ENCODE assay signal across 8 mouse cellular contexts in genomic region chr2:156065099-156066041, GRCm38 (mm10). TPM values are rescaled to one million over a fixed set of nuclear protein-coding genes. Genes with fewer than 3 reads are reported as not detected.
DNase-seq lines count a peak whose midpoint lies in the region; ATAC-seq and TF ChIP-seq lines count a peak whose summit lies in the region.

TSS of gene Spag4 (plus strand) at chr2:156065175.

- ATAC-seq in embryonic facial prominence, embryonic 12.5 days (ENCODE audit: insufficient number of reproducible peaks, insufficient read depth, low FRiP score, low TSS enrichment): peak; percentile 74
- peak; percentile 87 for ATAC-seq in liver, embryonic 14.5 days (ENCODE audit: insufficient read depth)
- peak; percentile 79 for ATAC-seq in stomach, embryonic 15.5 days (ENCODE audit: insufficient read depth, low FRiP score, low read depth)

- WGBS in embryonic facial prominence, embryonic 12.5 days: under 1% methylated on average over 81 of the region's 81 CpGs
- WGBS in liver, embryonic 14.5 days (ENCODE audit: insufficient replicate concordance): under 1% methylated on average over 78 of the region's 81 CpGs
- under 1% methylated on average over 81 of the region's 81 CpGs for WGBS in stomach, embryonic 15.5 days

- TF ChIP-seq CTCF in liver, embryonic 14.5 days (IDR thresholded peaks at IDR 0.05; ENCODE audit: low read depth): no peak

- peak within 1 kb of the TSS; percentile 93 for H3K4me2 ChIP-seq in embryonic facial prominence, embryonic 12.5 days (replicated peaks)
- H3K4me2 ChIP-seq in liver, embryonic 14.5 days (ENCODE audit: low read depth): peak within 1 kb of the TSS; percentile 86
- peak within 1 kb of the TSS; percentile 96 for H3K4me2 ChIP-seq in stomach, embryonic 15.5 days

- H3K9me3 ChIP-seq in embryonic facial prominence, embryonic 12.5 days: no peaks in the 10 kb centered on the region
- H3K9me3 ChIP-seq in liver, embryonic 14.5 days (ENCODE audit: control insufficient read depth, low read length): no peaks in the 10 kb centered on the region
- H3K9me3 ChIP-seq in stomach, embryonic 15.5 days: no peaks in the 10 kb centered on the region

- no peaks in the 10 kb centered on the region for H3K27me3 ChIP-seq in embryonic facial prominence, embryonic 12.5 days
- no peaks in the 10 kb centered on the region for H3K27me3 ChIP-seq in liver, embryonic 14.5 days (ENCODE audit: control insufficient read depth, insufficient read depth, low read length)
- H3K27me3 ChIP-seq in stomach, embryonic 15.5 days (replicated peaks): no peaks in the 10 kb centered on the region

- peak within 1 kb of the TSS; percentile 75 for H3K27ac ChIP-seq in embryonic facial prominence, embryonic 12.5 days
- H3K27ac ChIP-seq in liver, embryonic 14.5 days: peak within 1 kb of the TSS; percentile 30; the same call in 1 of the 2 replicates
- H3K27ac ChIP-seq in stomach, embryonic 15.5 days: peak within 1 kb of the TSS; percentile 72; the same call in 1 of the 2 replicates

- no peak for TF ChIP-seq EP300 in liver, embryonic 14.5 days (IDR thresholded peaks at IDR 0.05; ENCODE audit: low read depth)

- H3K36me3 ChIP-seq in embryonic facial prominence, embryonic 12.5 days: peaks cover 24% of the 10 kb centered on the region
- H3K36me3 ChIP-seq in liver, embryonic 14.5 days (replicated peaks; ENCODE audit: control insufficient read depth, insufficient read depth, low read depth): no peaks in the 10 kb centered on the region
- peaks cover 10% of the 10 kb centered on the region; the same call in 1 of the 2 replicates for H3K36me3 ChIP-seq in stomach, embryonic 15.5 days

- peaks cover 11% of the 10 kb centered on the region for H3K4me1 ChIP-seq in embryonic facial prominence, embryonic 12.5 days
- peaks cover 3 to 9% of the 10 kb centered on the region in 2 experiments; a peak in 3 of 4 replicates for H3K4me1 ChIP-seq in liver, embryonic 14.5 days (replicated peaks; ENCODE audit: control insufficient read depth in 2 of 2, insufficient read depth in 2 of 2, low read length in 1 of 2)
- H3K4me1 ChIP-seq in stomach, embryonic 15.5 days: peaks cover 7% of the 10 kb centered on the region; the same call in 1 of the 2 replicates

- peak within 1 kb of the TSS; percentile 65 for H3K4me3 ChIP-seq in embryonic facial prominence, embryonic 12.5 days
- peak within 1 kb of the TSS; percentile 58 to 82 for H3K4me3 ChIP-seq in liver, embryonic 14.5 days (ENCODE audit: insufficient read depth in 1 of 2, low read depth in 2 of 2, low read length in 2 of 2)
- H3K4me3 ChIP-seq in stomach, embryonic 15.5 days (replicated peaks): peak within 1 kb of the TSS; percentile 72

- peak; percentile 89 for DNase-seq in CD4-positive, CD25-positive, alpha-beta regulatory T cell, adult 2 months (ENCODE audit: low read depth, low spot score)
- DNase-seq in adrenal gland, postnatal 4 days (ENCODE audit: low spot score in 2 of 2): peak; percentile 46 to 63
- DNase-seq in heart, adult 8-10 months (ENCODE audit: low spot score): peak; percentile 38
- DNase-seq in kidney, adult 8-10 months: peak; percentile 58 to 68
- peak; percentile 45 to 60 (median 47) for DNase-seq in liver, embryonic 14.5 days (ENCODE audit: low read depth in 3 of 3, low spot score in 3 of 3)
- peak; percentile 80 to 84 for DNase-seq in natural killer cell, adult 2 months (ENCODE audit: low spot score in 2 of 2)

- peak within 1 kb of the TSS; percentile 71 for H3K9ac ChIP-seq in embryonic facial prominence, embryonic 12.5 days
- H3K9ac ChIP-seq in liver, embryonic 14.5 days (replicated peaks): peak within 1 kb of the TSS; percentile 69
- H3K9ac ChIP-seq in stomach, embryonic 15.5 days: peak within 1 kb of the TSS; percentile 51

RNA-seq across cellular contexts. Expression of gene Spag4, which starts in this region (rescaled TPM):
- total RNA-seq in adrenal gland, postnatal 4 days (2021): 1 to 10 TPM; 3.2 to 5.8 TPM
- 6.0 and 6.9 TPM in 2 replicates for polyA plus RNA-seq in embryonic facial prominence, embryonic 12.5 days (2016; fragmentation: Nextera tagmentation; extraction: Ambion mirVana)
- total RNA-seq in heart, adult 8-10 months (2022): 1 to 10 TPM in 2 of 4 experiments, under 1 TPM in 2; 0.62 to 2.3 (median 1.1) TPM
- 0.69 and 1.1 TPM in 2 replicates for polyA plus RNA-seq in liver, embryonic 14.5 days (2012; rRNA removed)
- 0.49 and 1.2 TPM in 2 replicates for polyA plus RNA-seq in liver, embryonic 14.5 days (2014; fragmentation: Nextera tagmentation; extraction: Ambion mirVana)
- polyA plus RNA-seq in stomach, embryonic 15.5 days (2015; fragmentation: Nextera tagmentation; extraction: Ambion mirVana): 2.5 and 3.3 TPM in 2 replicates

Comparison
In these comparisons a context has a peak if more than half of its experiments do, and no peak if none do; other contexts are left out.
1. Peak in every context shown above with its lines: DNase-seq, ATAC-seq, H3K4me3 ChIP-seq and H3K27ac ChIP-seq.
2. DNase-seq: peak in every context shown above with its lines; median percentile 89 in CD4-positive, CD25-positive, alpha-beta regulatory T cell, adult 2 months; 82 in natural killer cell, adult 2 months; 63 in kidney, adult 8-10 months; 54 in adrenal gland, postnatal 4 days; 47 in liver, embryonic 14.5 days; 38 in heart, adult 8-10 months.